Mouse (Mus musculus): ENCODE measurements around the gene Usp50. TPM values are rescaled to one million over a fixed set of nuclear protein-coding genes. Genes with fewer than 3 reads are reported as not detected.

Gene Usp50
- polyA plus RNA-seq, 1 experiment from 2014 or later, result 1.6 TPM

GRCm38 (mm10) chr2:126707438-126707779 lies 75.9 kb downstream of the Usp50 start:
- Histone ChIP-seq H3K27me3 (ENCODE audit: insufficient read depth, low read length) (no peaks in the 10 kb centered on the region), H3K4me3 (ENCODE audit: low read depth, low read length) (peak overlapping the region; percentile 98), H3K36me3 (replicated peaks; ENCODE audit: insufficient read depth, low read length) (no peaks in the 10 kb centered on the region), H3K27ac (ENCODE audit: low read depth) (peak overlapping the region; percentile 93), H3K4me1 (ENCODE audit: insufficient read depth) (peaks cover 12% of the 10 kb centered on the region), H3K9me3 (ENCODE audit: low read length) (no peaks in the 10 kb centered on the region), H3K4me2 (ENCODE audit: low read depth, low read length) (peak overlapping the region; percentile 78), H3K9ac (replicated peaks) (peak overlapping the region; percentile 97)
- DNase-seq (no peak), ATAC-seq (peak; percentile 77)
- TF ChIP-seq EP300 (IDR thresholded peaks at IDR 0.05; ENCODE audit: low read depth), result no peak
- 0% methylated on average over 19 of the region's 23 CpGs for WGBS (ENCODE audit: insufficient replicate concordance)

- ATAC-seq (peak; percentile 100), DNase-seq (peak; percentile 98)
- H3K4me2 ChIP-seq (ENCODE audit: low read depth, low read length), result peak within 1 kb of the TSS; percentile 78
- 3% methylated on average over 46 of the region's 47 CpGs for WGBS (ENCODE audit: insufficient replicate concordance)
- peaks cover 12% of the 10 kb centered on the region for H3K4me1 ChIP-seq (ENCODE audit: insufficient read depth)
- peak; percentile 46; the same call in 1 of the 2 replicates for TF ChIP-seq EP300 (IDR thresholded peaks at IDR 0.05; ENCODE audit: low read depth)
- 0 out of 2 replicates have a peak, but pooled peaks have one; percentile 7 for TF ChIP-seq CTCF (IDR thresholded peaks at IDR 0.05; ENCODE audit: low read depth)
- H3K27ac ChIP-seq (ENCODE audit: low read depth), result peak within 1 kb of the TSS; percentile 93
- H3K9me3 ChIP-seq (ENCODE audit: low read length), result no peaks in the 10 kb centered on the region
- peak within 1 kb of the TSS; percentile 97 for H3K9ac ChIP-seq (replicated peaks)
- no peaks in the 10 kb centered on the region for H3K36me3 ChIP-seq (replicated peaks; ENCODE audit: insufficient read depth, low read length)
- peak within 1 kb of the TSS; percentile 98 for H3K4me3 ChIP-seq (ENCODE audit: low read depth, low read length)
- H3K27me3 ChIP-seq (ENCODE audit: insufficient read depth, low read length), result no peaks in the 10 kb centered on the region
Observed at GRCm38 (mm10) chr2:126706759-126707437, 76.4 kb downstream of the Usp50 start, which contains the start of gene Usp8. Gene Usp8 (plus strand): TSS chr2:126707328.

- H3K9ac ChIP-seq (replicated peaks), result no peak overlapping the region
- no peak for DNase-seq
Observed at GRCm38 (mm10) chr2:126695285-126695684, 88.0 kb downstream of the Usp50 start.

GRCm38 (mm10) chr2:126691290-126691689 lies 92.0 kb downstream of the Usp50 start:
- Histone ChIP-seq H3K27ac (ENCODE audit: low read depth) (no peak overlapping the region), H3K27me3 (ENCODE audit: insufficient read depth, low read length) (no peaks in the 10 kb centered on the region), H3K9me3 (ENCODE audit: low read length) (no peaks in the 10 kb centered on the region), H3K4me1 (ENCODE audit: insufficient read depth) (no peaks in the 10 kb centered on the region), H3K4me2 (ENCODE audit: low read depth, low read length) (no peak overlapping the region), H3K9ac (replicated peaks) (no peak overlapping the region), H3K4me3 (ENCODE audit: low read depth, low read length) (no peak overlapping the region), H3K36me3 (replicated peaks; ENCODE audit: insufficient read depth, low read length) (no peaks in the 10 kb centered on the region)
- DNase-seq (no peak), ATAC-seq (no peak)
- WGBS (ENCODE audit: insufficient replicate concordance), result 76% methylated on average over 3 of the region's 3 CpGs
- TF ChIP-seq EP300 (IDR thresholded peaks at IDR 0.05; ENCODE audit: low read depth), result no peak
- TF ChIP-seq CTCF (IDR thresholded peaks at IDR 0.05; ENCODE audit: low read depth), result no peak

More at GRCm38 (mm10) chr2:126695285-126695684, 88.0 kb downstream of the Usp50 start:
- Histone ChIP-seq H3K4me2 (ENCODE audit: low read depth, low read length) (0 out of 2 replicates have a peak overlapping the region, but pooled peaks have one; percentile 13), H3K27ac (ENCODE audit: low read depth) (peak overlapping the region; percentile 75), H3K36me3 (replicated peaks; ENCODE audit: insufficient read depth, low read length) (no peaks in the 10 kb centered on the region), H3K4me1 (ENCODE audit: insufficient read depth) (no peaks in the 10 kb centered on the region), H3K27me3 (ENCODE audit: insufficient read depth, low read length) (no peaks in the 10 kb centered on the region), H3K9me3 (ENCODE audit: low read length) (no peaks in the 10 kb centered on the region), H3K4me3 (ENCODE audit: low read depth, low read length) (no peak overlapping the region)
- WGBS (ENCODE audit: insufficient replicate concordance), result 47% methylated on average over 6 of the region's 6 CpGs
- peak; percentile 92 for ATAC-seq
- no peak for TF ChIP-seq CTCF (IDR thresholded peaks at IDR 0.05; ENCODE audit: low read depth)
- TF ChIP-seq EP300 (IDR thresholded peaks at IDR 0.05; ENCODE audit: low read depth), result peak; percentile 47; the same call in 1 of the 2 replicates

GRCm38 (mm10) chr2:126682937-126683336 lies 100.3 kb downstream of the Usp50 start:
- 70% methylated on average over 1 of the region's 1 CpGs for WGBS (ENCODE audit: insufficient replicate concordance)
- no peak overlapping the region for H3K4me3 ChIP-seq (ENCODE audit: low read depth, low read length)
- H3K27me3 ChIP-seq (ENCODE audit: insufficient read depth, low read length), result no peaks in the 10 kb centered on the region
- no peak overlapping the region for H3K9ac ChIP-seq (replicated peaks)
- H3K4me2 ChIP-seq (ENCODE audit: low read depth, low read length), result no peak overlapping the region
- TF ChIP-seq CTCF (IDR thresholded peaks at IDR 0.05; ENCODE audit: low read depth), result no peak
- no peak for TF ChIP-seq EP300 (IDR thresholded peaks at IDR 0.05; ENCODE audit: low read depth)
- 0 out of 2 replicates have a peak overlapping the region, but pooled peaks have one; percentile 50 for H3K27ac ChIP-seq (ENCODE audit: low read depth)
- DNase-seq, result no peak
- H3K4me1 ChIP-seq (ENCODE audit: insufficient read depth), result 0 out of 2 replicates have a peak, but pooled peaks cover 10% of the 10 kb centered on the region
- H3K9me3 ChIP-seq (ENCODE audit: low read length), result no peaks in the 10 kb centered on the region
- no peak for ATAC-seq
- 0 out of 2 replicates have a peak, but pooled peaks cover 2% of the 10 kb centered on the region for H3K36me3 ChIP-seq (replicated peaks; ENCODE audit: insufficient read depth, low read length)

- H3K9me3 ChIP-seq (ENCODE audit: low read length), result no peaks in the 10 kb centered on the region
- no peak for DNase-seq
- H3K27ac ChIP-seq (ENCODE audit: low read depth), result peak overlapping the region; percentile 60; the same call in 1 of the 2 replicates
Observed at GRCm38 (mm10) chr2:126682333-126682732, 100.9 kb downstream of the Usp50 start.

More at GRCm38 (mm10) chr2:126682333-126682732, 100.9 kb downstream of the Usp50 start:
- 0 out of 2 replicates have a peak, but pooled peaks cover 2% of the 10 kb centered on the region for H3K36me3 ChIP-seq (replicated peaks; ENCODE audit: insufficient read depth, low read length)
- no peak for TF ChIP-seq CTCF (IDR thresholded peaks at IDR 0.05; ENCODE audit: low read depth)
- H3K4me1 ChIP-seq (ENCODE audit: insufficient read depth), result 0 out of 2 replicates have a peak, but pooled peaks cover 10% of the 10 kb centered on the region
- H3K27me3 ChIP-seq (ENCODE audit: insufficient read depth, low read length), result no peaks in the 10 kb centered on the region
- ATAC-seq, result no peak
- no peak overlapping the region for H3K9ac ChIP-seq (replicated peaks)
- H3K4me2 ChIP-seq (ENCODE audit: low read depth, low read length), result no peak overlapping the region; the same call in 1 of the 2 replicates
- H3K4me3 ChIP-seq (ENCODE audit: low read depth, low read length), result no peak overlapping the region
- 29% methylated on average over 2 of the region's 2 CpGs for WGBS (ENCODE audit: insufficient replicate concordance)

All from liver, postnatal 0 days (tissue).